Mouse (Mus musculus): ENCODE measurements around the gene Smim24. TPM values are rescaled to one million over a fixed set of nuclear protein-coding genes. Genes with fewer than 3 reads are reported as not detected.

Gene Smim24
- total and polyA plus RNA-seq, 2 experiments: 1.3 to 4.1 TPM

DNA sequence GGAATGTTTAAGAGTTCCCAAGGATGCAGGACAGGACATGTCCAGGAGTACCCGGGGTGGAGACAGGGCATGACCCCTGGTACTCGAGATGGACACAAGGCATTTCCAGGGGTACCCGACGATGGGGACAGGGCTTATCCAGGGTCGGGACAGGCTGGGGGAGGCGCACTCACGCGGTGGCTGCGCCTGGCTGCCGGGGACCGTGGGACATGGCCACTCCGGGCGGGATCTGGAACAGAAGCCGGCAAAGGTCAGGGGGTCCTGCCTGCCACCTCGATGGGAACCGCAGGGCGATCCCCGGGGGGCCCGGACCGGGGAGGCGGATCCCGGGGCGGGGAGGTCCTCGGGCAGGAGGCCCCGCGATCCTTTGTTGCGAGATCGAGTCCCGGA lies 42.9 kb upstream of the Smim24 start:
- Histone ChIP-seq H3K4me1 (ENCODE audit: control insufficient read depth, insufficient read depth, low read length) (peaks cover 17% of the 10 kb centered on the region; the same call in 1 of the 2 replicates), H3K9ac (ENCODE audit: low read depth, low read length) (peak overlapping the region; percentile 93), H3K27ac (replicated peaks; ENCODE audit: insufficient read depth, low read depth, low read length) (peak overlapping the region; percentile 54), H3K79me2 (ENCODE audit: control insufficient read depth, insufficient read depth, low read length) (no peaks in the 10 kb centered on the region), H3K27me3 (ENCODE audit: control insufficient read depth, insufficient read depth, low read length) (no peaks in the 10 kb centered on the region), H3K36me3 (ENCODE audit: control insufficient read depth, insufficient read depth, low read length) (no peaks in the 10 kb centered on the region; the same call in 1 of the 2 replicates), H3K4me3 (ENCODE audit: insufficient read depth, low read depth, low read length) (peak overlapping the region; percentile 91)
- TF ChIP-seq CTCF (IDR thresholded peaks at IDR 0.05; ENCODE audit: low read depth, low read length): no peak
- no peak for TF ChIP-seq POLR2A (IDR thresholded peaks at IDR 0.05; ENCODE audit: extremely low read depth, insufficient read depth, low read length)
- WGBS: 2% methylated on average over 29 of the region's 29 CpGs
- DNase-seq (ENCODE audit: extremely low read depth, low read depth, low spot score): no peak

DNA sequence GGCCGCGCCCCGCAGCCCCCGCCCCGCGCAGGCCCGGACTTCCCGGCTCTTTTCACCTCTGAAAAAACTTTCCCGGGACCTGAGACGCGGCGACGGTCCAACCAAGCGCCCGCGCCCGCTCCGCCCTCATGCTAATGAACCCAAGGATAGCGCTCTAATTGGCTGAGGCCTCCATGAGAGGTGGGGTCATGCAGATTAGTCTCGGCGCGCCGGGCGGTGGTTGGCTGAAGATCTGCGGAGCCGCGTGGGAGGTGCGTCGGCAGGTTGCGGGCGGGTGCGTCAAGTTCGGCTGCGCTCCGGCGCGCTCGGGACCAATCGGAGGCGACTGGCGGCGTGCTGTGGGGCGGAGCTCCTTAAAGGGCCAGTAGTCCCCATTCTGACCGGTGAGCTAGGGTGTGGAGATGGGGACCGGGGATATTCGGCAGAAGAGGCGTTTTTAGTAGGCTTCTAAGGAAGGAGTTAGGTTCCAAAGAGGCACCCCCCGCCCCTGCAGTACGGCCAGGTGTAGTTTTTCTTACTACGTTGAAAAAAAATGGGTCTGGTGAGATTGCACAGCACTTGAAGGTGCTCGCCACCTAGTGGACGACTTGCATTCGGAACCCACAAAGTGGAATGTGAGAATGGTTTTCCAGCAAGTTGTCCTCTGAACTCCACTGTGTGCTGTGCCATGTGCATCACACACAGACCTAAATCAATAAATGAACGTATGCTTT lies 42.3 kb upstream of the Smim24 start, which contains the start of gene Hmg20b:
Gene Hmg20b (minus strand): TSS at position 130 of the 713 bp plus-strand sequence.
- Histone ChIP-seq H3K9ac (ENCODE audit: low read depth, low read length) (peak within 1 kb of the TSS; percentile 93), H3K36me3 (ENCODE audit: control insufficient read depth, insufficient read depth, low read length) (no peaks in the 10 kb centered on the region; the same call in 1 of the 2 replicates), H3K4me3 (ENCODE audit: insufficient read depth, low read depth, low read length) (peak within 1 kb of the TSS; percentile 91), H3K4me1 (ENCODE audit: control insufficient read depth, insufficient read depth, low read length) (peaks cover 17% of the 10 kb centered on the region; the same call in 1 of the 2 replicates), H3K27me3 (ENCODE audit: control insufficient read depth, insufficient read depth, low read length) (no peaks in the 10 kb centered on the region), H3K79me2 (ENCODE audit: control insufficient read depth, insufficient read depth, low read length) (no peaks in the 10 kb centered on the region), H3K27ac (replicated peaks; ENCODE audit: insufficient read depth, low read depth, low read length) (peak within 1 kb of the TSS; percentile 87)
- WGBS: under 1% methylated on average over 54 of the region's 54 CpGs
- DNase-seq (ENCODE audit: extremely low read depth, low read depth, low spot score): peak; percentile 94
- TF ChIP-seq POLR2A (IDR thresholded peaks at IDR 0.05; ENCODE audit: extremely low read depth, insufficient read depth, low read length): no peak
- peak; percentile 76; the same call in 1 of the 2 replicates for TF ChIP-seq CTCF (IDR thresholded peaks at IDR 0.05; ENCODE audit: low read depth, low read length)

GRCm38 (mm10) chr10:81351678-81352291 lies 41.1 kb upstream of the Smim24 start:
- Histone ChIP-seq H3K79me2 (ENCODE audit: control insufficient read depth, insufficient read depth, low read length) (no peaks in the 10 kb centered on the region), H3K9ac (ENCODE audit: low read depth, low read length) (no peak overlapping the region), H3K4me3 (ENCODE audit: insufficient read depth, low read depth, low read length) (no peak overlapping the region), H3K27me3 (ENCODE audit: control insufficient read depth, insufficient read depth, low read length) (no peaks in the 10 kb centered on the region), H3K36me3 (ENCODE audit: control insufficient read depth, insufficient read depth, low read length) (no peaks in the 10 kb centered on the region; the same call in 1 of the 2 replicates), H3K4me1 (ENCODE audit: control insufficient read depth, insufficient read depth, low read length) (peaks cover 16% of the 10 kb centered on the region; the same call in 1 of the 2 replicates), H3K27ac (replicated peaks; ENCODE audit: insufficient read depth, low read depth, low read length) (no peak overlapping the region)
- 35% methylated on average over 9 of the region's 9 CpGs for whole genome bisulfite sequencing
- TF ChIP-seq CTCF (IDR thresholded peaks at IDR 0.05; ENCODE audit: low read depth, low read length) (no peak), POLR2A (IDR thresholded peaks at IDR 0.05; ENCODE audit: extremely low read depth, insufficient read depth, low read length) (no peak)
- no peak for DNase-seq (ENCODE audit: extremely low read depth, low read depth, low spot score)

- H3K36me3 ChIP-seq (ENCODE audit: control insufficient read depth, insufficient read depth, low read length): no peaks in the 10 kb centered on the region
- H3K4me3 ChIP-seq (ENCODE audit: insufficient read depth, low read depth, low read length): no peak overlapping the region
- H3K4me1 ChIP-seq (ENCODE audit: control insufficient read depth, insufficient read depth, low read length): peaks cover 15% of the 10 kb centered on the region
- 0 out of 2 replicates have a peak, but pooled peaks cover 3% of the 10 kb centered on the region for H3K79me2 ChIP-seq (ENCODE audit: control insufficient read depth, insufficient read depth, low read length)
- H3K9ac ChIP-seq (ENCODE audit: low read depth, low read length): no peak overlapping the region
- H3K27me3 ChIP-seq (ENCODE audit: control insufficient read depth, insufficient read depth, low read length): no peaks in the 10 kb centered on the region
- peak overlapping the region; percentile 26; the same call in 1 of the 2 replicates for H3K27ac ChIP-seq (replicated peaks; ENCODE audit: insufficient read depth, low read depth, low read length)
- 63% methylated on average over 9 of the region's 9 CpGs for WGBS
- no peak for TF ChIP-seq CTCF (IDR thresholded peaks at IDR 0.05; ENCODE audit: low read depth, low read length)
- no peak for TF ChIP-seq POLR2A (IDR thresholded peaks at IDR 0.05; ENCODE audit: extremely low read depth, insufficient read depth, low read length)
- DNase-seq (ENCODE audit: extremely low read depth, low read depth, low spot score): no peak
Measured at GRCm38 (mm10) chr10:81354738-81355477, 37.9 kb upstream of the Smim24 start.

DNA sequence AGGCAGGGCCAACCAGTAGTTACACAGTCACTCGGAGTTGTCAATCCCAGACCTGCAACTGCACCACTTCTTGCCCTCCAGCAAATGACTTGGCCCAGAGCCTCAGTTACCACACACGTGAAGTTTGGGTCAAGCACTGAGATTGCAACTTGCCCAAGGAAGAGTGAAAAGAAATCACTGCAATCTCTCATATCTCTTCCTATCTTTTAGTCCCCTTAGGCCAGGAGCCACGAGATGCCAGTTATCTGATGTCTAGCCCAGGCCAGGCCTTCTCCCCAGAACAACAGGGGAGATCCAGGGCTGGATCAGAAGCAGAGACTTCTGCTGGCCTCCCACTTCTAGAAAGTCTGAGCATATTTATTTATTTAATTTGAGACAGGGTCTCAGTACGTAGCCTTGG lies 37.3 kb upstream of the Smim24 start:
- no peak for TF ChIP-seq CTCF (IDR thresholded peaks at IDR 0.05; ENCODE audit: low read depth, low read length)
- TF ChIP-seq POLR2A (IDR thresholded peaks at IDR 0.05; ENCODE audit: extremely low read depth, insufficient read depth, low read length): no peak
- Histone ChIP-seq H3K36me3 (ENCODE audit: control insufficient read depth, insufficient read depth, low read length) (no peaks in the 10 kb centered on the region), H3K79me2 (ENCODE audit: control insufficient read depth, insufficient read depth, low read length) (0 out of 2 replicates have a peak, but pooled peaks cover 3% of the 10 kb centered on the region), H3K9ac (ENCODE audit: low read depth, low read length) (no peak overlapping the region), H3K27ac (replicated peaks; ENCODE audit: insufficient read depth, low read depth, low read length) (no peak overlapping the region), H3K4me1 (ENCODE audit: control insufficient read depth, insufficient read depth, low read length) (peaks cover 15% of the 10 kb centered on the region), H3K27me3 (ENCODE audit: control insufficient read depth, insufficient read depth, low read length) (no peaks in the 10 kb centered on the region), H3K4me3 (ENCODE audit: insufficient read depth, low read depth, low read length) (no peak overlapping the region)
- DNase-seq (ENCODE audit: extremely low read depth, low read depth, low spot score): no peak
- WGBS: 87% methylated on average over 4 of the region's 4 CpGs
